Mouse (Mus musculus) forebrain, embryonic 11.5 days (tissue): ENCODE measurements around the gene Rsph9. TPM values are rescaled to one million over a fixed set of nuclear protein-coding genes. Genes with fewer than 3 reads are reported as not detected.

ENCODE experiments used
- ATAC-seq: fragments of 200-750 bp; cut with Nextera tagmentation; replicated peaks from 2 replicates; pipeline ENCODE4 v1.8.0; 2017; ENCODE audit warnings: moderate TSS enrichment; ENCODE audit not compliant: low FRiP score
- DNase-seq: peaks from one replicate; pipeline ENCODE4 v3.0.0-alpha.2; 2017; ENCODE audit warnings: low spot score
- H3K27ac ChIP-seq: fragments of 300-500 bp; sonication (generic); 2 replicates; pipeline ENCODE4 v1.5.1; 2014; ENCODE audit warnings: low read depth, low read length
- H3K27me3 ChIP-seq: fragments of 300-500 bp; sonication (generic); 2 replicates; pipeline ENCODE4 v1.6.1; 2014; ENCODE audit warnings: mild to moderate bottlenecking, low read length, mixed read lengths; ENCODE audit not compliant: control insufficient read depth, insufficient read depth
- H3K36me3 ChIP-seq: fragments of 300-500 bp; sonication (generic); 2 replicates; pipeline ENCODE4 v1.6.1; 2014; ENCODE audit warnings: mild to moderate bottlenecking, low read length, moderate library complexity, mixed read lengths; ENCODE audit not compliant: control insufficient read depth, insufficient read depth
- H3K4me1 ChIP-seq: fragments of 300-500 bp; sonication (generic); replicated peaks from 2 replicates; pipeline ENCODE4 v1.6.1; 2014; ENCODE audit warnings: low read length, mixed read lengths; ENCODE audit not compliant: control insufficient read depth, insufficient read depth
- H3K4me2 ChIP-seq: fragments of 300-500 bp; sonication (generic); 2 replicates; pipeline ENCODE4 v1.6.1; 2014; ENCODE audit warnings: low read depth, mild to moderate bottlenecking, low read length, moderate library complexity, mixed read lengths; ENCODE audit not compliant: severe bottlenecking
- H3K4me3 ChIP-seq: fragments of 300-500 bp; sonication (generic); 2 replicates; pipeline ENCODE4 v1.5.1; 2014; ENCODE audit warnings: low read depth, low read length
- H3K9ac ChIP-seq: fragments of 300-500 bp; sonication (generic); 2 replicates; pipeline ENCODE4 v1.6.1; 2014; ENCODE audit warnings: low read length
- H3K9me3 ChIP-seq: fragments of 300-500 bp; sonication (generic); 2 replicates; pipeline ENCODE4 v1.6.1; 2016; ENCODE audit warnings: low read length, mixed read lengths; ENCODE audit not compliant: control insufficient read depth
- WGBS: fragments of 180-500 bp; shearing (Covaris S2); extraction: QIAGEN DNeasy Blood & Tissue Kit; methylation state at CpG from one replicate; pipeline ENCODE4 v1.1.7; 2014; 5-methylcytosine and 5-hydroxymethylcytosine counted together
- polyA plus RNA-seq: library from polyadenylated mRNA; unstranded; fragments of >200 nt; fragmentation: Nextera tagmentation; extraction: Ambion mirVana; gene quantifications from 2 replicates; pipeline ENCODE4 v1.2.1, GENCODE M21; 2014

The Rsph9 gene
- polyA plus RNA-seq = 14.1 and 15.6 TPM in 2 replicates

- WGBS = 7% methylated on average over 37 of the region's 37 CpGs
- ATAC-seq (peak; percentile 94), DNase-seq (peak; percentile 88)
- H3K4me2 ChIP-seq = peak within 1 kb of the TSS; percentile 85
- no peaks in the 10 kb centered on the region for H3K9me3 ChIP-seq
- peak within 1 kb of the TSS; percentile 61 for H3K9ac ChIP-seq
- H3K36me3 ChIP-seq = no peaks in the 10 kb centered on the region; the same call in 1 of the 2 replicates
- H3K4me3 ChIP-seq = peak within 1 kb of the TSS; percentile 42
- no peaks in the 10 kb centered on the region for H3K27me3 ChIP-seq
- H3K27ac ChIP-seq = no peak within 1 kb of the TSS
- peaks cover 10% of the 10 kb centered on the region; the same call in 1 of the 2 replicates for H3K4me1 ChIP-seq
Measured at GRCm38 (mm10) chr17:46143578-46144423, at the start of gene Rsph9. Gene Rsph9 (minus strand): TSS chr17:46144216.

- no peaks in the 10 kb centered on the region for H3K27me3 ChIP-seq
- H3K4me3 ChIP-seq = no peak overlapping the region
- H3K9me3 ChIP-seq = no peaks in the 10 kb centered on the region
- DNase-seq = no peak
- H3K9ac ChIP-seq = no peak overlapping the region
- no peak overlapping the region for H3K27ac ChIP-seq
- H3K4me1 ChIP-seq = no peaks in the 10 kb centered on the region
- H3K36me3 ChIP-seq = peaks cover 10% of the 10 kb centered on the region
- 94% methylated on average over 2 of the region's 2 CpGs for WGBS
- ATAC-seq = no peak
- H3K4me2 ChIP-seq = no peak overlapping the region
Measured at GRCm38 (mm10) chr17:46188829-46189228, 44.8 kb upstream of the Rsph9 start.

GRCm38 (mm10) chr17:46182273-46182672 is 38.3 kb upstream of the Rsph9 start:
- Histone ChIP-seq H3K9ac (no peak overlapping the region), H3K36me3 (peaks cover 4% of the 10 kb centered on the region), H3K9me3 (no peaks in the 10 kb centered on the region), H3K27me3 (no peaks in the 10 kb centered on the region), H3K27ac (no peak overlapping the region), H3K4me2 (no peak overlapping the region), H3K4me1 (no peaks in the 10 kb centered on the region), H3K4me3 (no peak overlapping the region)
- no peak for DNase-seq
- ATAC-seq = no peak
- WGBS = 86% methylated on average over 4 of the region's 4 CpGs

GRCm38 (mm10) chr17:46170538-46170937 is 26.5 kb upstream of the Rsph9 start:
- 79% methylated on average over 3 of the region's 3 CpGs for WGBS
- Histone ChIP-seq H3K27me3 (no peaks in the 10 kb centered on the region), H3K27ac (no peak overlapping the region), H3K4me1 (no peaks in the 10 kb centered on the region), H3K4me2 (no peak overlapping the region), H3K9me3 (no peaks in the 10 kb centered on the region), H3K4me3 (no peak overlapping the region), H3K9ac (no peak overlapping the region), H3K36me3 (peaks cover 14% of the 10 kb centered on the region)
- ATAC-seq (no peak), DNase-seq (no peak)

GRCm38 (mm10) chr17:46168768-46169167 is 24.8 kb upstream of the Rsph9 start:
- H3K4me1 ChIP-seq = no peaks in the 10 kb centered on the region
- no peak overlapping the region for H3K4me2 ChIP-seq
- no peak overlapping the region for H3K4me3 ChIP-seq
- ATAC-seq = no peak
- WGBS = 93% methylated on average over 5 of the region's 5 CpGs
- no peak overlapping the region for H3K27ac ChIP-seq
- no peaks in the 10 kb centered on the region for H3K27me3 ChIP-seq
- H3K9ac ChIP-seq = no peak overlapping the region
- DNase-seq = no peak
- H3K36me3 ChIP-seq = peaks cover 14% of the 10 kb centered on the region
- no peaks in the 10 kb centered on the region for H3K9me3 ChIP-seq

GRCm38 (mm10) chr17:46168318-46168717 is 24.3 kb upstream of the Rsph9 start:
- H3K4me2 ChIP-seq = no peak overlapping the region
- 59% methylated on average over 5 of the region's 5 CpGs for WGBS
- H3K27me3 ChIP-seq = no peaks in the 10 kb centered on the region
- H3K36me3 ChIP-seq = peaks cover 14% of the 10 kb centered on the region
- no peaks in the 10 kb centered on the region for H3K9me3 ChIP-seq
- DNase-seq = no peak
- H3K27ac ChIP-seq = no peak overlapping the region
- 0 out of 2 replicates have a peak, but pooled peaks have one; percentile 10 for ATAC-seq
- no peak overlapping the region for H3K4me3 ChIP-seq
- H3K4me1 ChIP-seq = no peaks in the 10 kb centered on the region
- no peak overlapping the region for H3K9ac ChIP-seq

- Histone ChIP-seq H3K4me2 (no peak overlapping the region), H3K27me3 (no peaks in the 10 kb centered on the region), H3K4me1 (no peaks in the 10 kb centered on the region), H3K9ac (no peak overlapping the region), H3K4me3 (no peak overlapping the region), H3K27ac (no peak overlapping the region), H3K36me3 (peaks cover 7% of the 10 kb centered on the region; the same call in 1 of the 2 replicates), H3K9me3 (no peaks in the 10 kb centered on the region)
- WGBS = 87% methylated on average over 11 of the region's 11 CpGs
- ATAC-seq (no peak), DNase-seq (no peak)
Measured at GRCm38 (mm10) chr17:46167014-46167413, 23.0 kb upstream of the Rsph9 start.

- WGBS = 88% methylated on average over 5 of the region's 5 CpGs
- Histone ChIP-seq H3K4me2 (no peak overlapping the region), H3K4me3 (no peak overlapping the region), H3K9ac (no peak overlapping the region), H3K27me3 (no peaks in the 10 kb centered on the region), H3K9me3 (no peaks in the 10 kb centered on the region), H3K4me1 (no peaks in the 10 kb centered on the region), H3K27ac (no peak overlapping the region), H3K36me3 (peaks cover 7% of the 10 kb centered on the region; the same call in 1 of the 2 replicates)
- ATAC-seq = no peak
- no peak for DNase-seq
Measured at GRCm38 (mm10) chr17:46166270-46166669, 22.3 kb upstream of the Rsph9 start.
